Mouse (Mus musculus): ENCODE results near the gene Ccdc12.
"Not testable (repeated sequence)": the region's sequence is repeated elsewhere in the genome, so short reads cannot be mapped to it uniquely, and the experiment has no call there.

Gene Ccdc12

GRCm38 (mm10) chr9:110678886-110679285 lies 22.6 kb downstream of the Ccdc12 start:
- no peak for DNase-seq

- DNase-seq: no peak
Observed at GRCm38 (mm10) chr9:110680736-110681507, 24.6 kb downstream of the Ccdc12 start.

GRCm38 (mm10) chr9:110681817-110682216 lies 25.5 kb downstream of the Ccdc12 start:
- DNase-seq: peak in 1 of 2 experiments; percentile 48

- no peak for DNase-seq
Observed at GRCm38 (mm10) chr9:110682255-110682654, 26.0 kb downstream of the Ccdc12 start.

- not testable (repeated sequence) for DNase-seq
Observed at GRCm38 (mm10) chr9:110682697-110683096, 26.4 kb downstream of the Ccdc12 start.

- peak; percentile 70 to 85 for DNase-seq
Observed at GRCm38 (mm10) chr9:110683574-110684099, 27.3 kb downstream of the Ccdc12 start.

- peak; percentile 92 to 94 for DNase-seq
Observed at GRCm38 (mm10) chr9:110684100-110684831, 28.0 kb downstream of the Ccdc12 start.

GRCm38 (mm10) chr9:110685187-110685586 lies 28.9 kb downstream of the Ccdc12 start:
- DNase-seq: no peak

- peak; percentile 59 to 76 for DNase-seq
Observed at GRCm38 (mm10) chr9:110685591-110685990, 29.3 kb downstream of the Ccdc12 start.

- DNase-seq: no peak
Observed at GRCm38 (mm10) chr9:110686472-110686871, 30.2 kb downstream of the Ccdc12 start.

GRCm38 (mm10) chr9:110687061-110687460 lies 30.8 kb downstream of the Ccdc12 start:
- no peak for DNase-seq

- no peak for DNase-seq
Observed at GRCm38 (mm10) chr9:110687846-110688245, 31.5 kb downstream of the Ccdc12 start.

GRCm38 (mm10) chr9:110689261-110689779 lies 33.0 kb downstream of the Ccdc12 start:
- peak; percentile 73 to 83 for DNase-seq

GRCm38 (mm10) chr9:110695165-110695755 lies 39.0 kb downstream of the Ccdc12 start:
- no peak for DNase-seq

- DNase-seq: no peak
Observed at GRCm38 (mm10) chr9:110696427-110696826, 40.1 kb downstream of the Ccdc12 start.

- no peak for DNase-seq
Observed at GRCm38 (mm10) chr9:110697465-110697864, 41.2 kb downstream of the Ccdc12 start.

GRCm38 (mm10) chr9:110699574-110699973 lies 43.3 kb downstream of the Ccdc12 start:
- no peak for DNase-seq

GRCm38 (mm10) chr9:110701114-110702032 lies 45.1 kb downstream of the Ccdc12 start:
- no peak for DNase-seq

- DNase-seq: no peak
Observed at GRCm38 (mm10) chr9:110702848-110703247, 46.5 kb downstream of the Ccdc12 start.

GRCm38 (mm10) chr9:110703951-110704350 lies 47.6 kb downstream of the Ccdc12 start:
- DNase-seq: no peak

- peak in 1 of 2 experiments; percentile 20 for DNase-seq
Observed at GRCm38 (mm10) chr9:110706784-110707183, 50.5 kb downstream of the Ccdc12 start.

Data from lung, adult 18-20 months (tissue).